Mouse (Mus musculus): ENCODE measurements at regions not wholly inside any gene's neighbourhood (a gene's known extent, or its start where the extent isn't known, plus 50 kb on each side); places are given as distances from the start of the nearest gene placed in this dataset.

DNA sequence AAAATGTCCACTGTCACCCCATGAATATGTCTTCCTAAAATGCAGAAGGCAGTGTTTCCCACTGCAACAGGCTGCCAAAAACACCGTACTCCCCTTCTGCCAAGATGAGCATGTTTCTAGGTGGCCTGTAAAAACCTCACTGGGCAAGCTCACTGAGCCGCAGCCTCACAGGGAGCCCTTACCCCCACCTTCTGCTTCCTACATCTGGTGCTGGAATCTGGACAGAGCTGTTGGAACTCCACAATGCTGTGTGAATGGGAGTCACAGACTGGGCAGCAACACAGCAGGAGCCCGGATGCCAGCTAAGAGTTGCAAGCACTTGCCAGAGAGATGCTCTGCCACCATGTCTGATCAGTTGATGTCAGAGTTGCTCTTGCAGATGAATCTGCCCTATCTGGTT, 230.6 kb downstream of the Cbln4 start:
- Histone ChIP-seq H3K27ac (ENCODE audit: insufficient read depth, low read length) (no peak overlapping the region), H3K4me3 (ENCODE audit: insufficient read depth, low read length) (no peak overlapping the region), H3K4me1 (ENCODE audit: control insufficient read depth, insufficient read depth, low read length) (no peaks in the 10 kb centered on the region)
- TF ChIP-seq POLR2A (IDR thresholded peaks at IDR 0.05; ENCODE audit: low read depth, low read length): no peak
- no peak for TF ChIP-seq CTCF (IDR thresholded peaks at IDR 0.05; ENCODE audit: borderline replicate concordance, insufficient read depth, low read length)

DNA sequence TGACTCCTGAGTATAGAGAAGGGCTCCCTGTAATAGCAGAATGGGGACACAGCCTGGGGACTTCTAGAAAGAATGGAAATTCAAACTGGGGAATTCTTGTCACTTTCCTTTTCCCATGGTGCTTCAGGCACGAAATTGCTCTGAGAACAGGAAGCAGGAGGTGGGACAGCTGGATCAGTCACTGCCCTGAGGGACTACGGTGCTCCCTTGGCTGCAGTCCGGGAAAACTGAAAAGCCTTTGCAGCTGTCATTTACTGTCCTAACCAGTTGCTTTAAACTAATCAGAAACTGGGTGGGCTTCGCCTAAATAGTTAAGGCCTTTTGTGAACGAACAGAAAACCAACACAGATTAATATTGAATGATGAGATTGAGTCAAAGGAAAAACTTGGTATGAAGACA, 237.9 kb downstream of the Cbln4 start:
- no peaks in the 10 kb centered on the region for H3K4me1 ChIP-seq (ENCODE audit: control insufficient read depth, insufficient read depth, low read length)
- no peak for TF ChIP-seq CTCF (IDR thresholded peaks at IDR 0.05; ENCODE audit: borderline replicate concordance, insufficient read depth, low read length)
- H3K27ac ChIP-seq (ENCODE audit: insufficient read depth, low read length): no peak overlapping the region
- H3K4me3 ChIP-seq (ENCODE audit: insufficient read depth, low read length): no peak overlapping the region

DNA sequence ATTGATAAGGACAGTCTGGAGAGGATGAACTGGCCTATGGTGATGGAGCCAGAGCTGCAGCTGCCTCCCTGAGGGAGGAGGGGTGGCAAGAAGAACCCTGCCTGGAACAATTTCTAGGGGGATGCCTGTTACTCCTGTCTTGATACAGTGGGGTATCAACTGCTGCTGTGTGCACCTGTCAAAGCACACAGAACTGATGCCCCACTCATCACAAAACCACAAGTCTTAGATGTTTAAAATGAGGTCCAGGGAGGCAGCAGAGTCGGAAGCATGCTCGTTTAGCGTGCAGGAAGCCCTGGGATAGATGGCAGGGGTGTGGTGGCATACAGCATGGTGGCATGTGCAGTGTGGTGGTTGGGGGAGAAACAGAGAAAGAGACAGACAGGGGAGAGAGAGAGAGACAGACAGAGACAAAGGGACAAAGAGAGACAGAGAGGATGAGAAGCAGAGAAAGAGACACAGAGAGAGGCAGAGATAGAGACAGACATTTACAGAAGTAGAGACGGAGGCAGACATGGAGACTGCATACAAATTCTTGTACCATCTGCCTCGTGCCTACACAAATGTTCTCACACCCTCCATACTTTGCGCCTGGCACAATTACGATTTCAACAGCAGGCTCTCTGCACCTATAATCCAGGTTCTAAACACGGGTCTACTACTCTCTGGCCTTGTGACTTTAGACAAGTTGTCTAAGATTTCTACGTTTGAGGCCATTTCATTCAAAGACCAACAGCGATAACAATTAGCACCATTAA, 242.6 kb downstream of the Cbln4 start:
- Histone ChIP-seq H3K4me1 (ENCODE audit: control insufficient read depth, insufficient read depth, low read length) (no peaks in the 10 kb centered on the region), H3K27ac (ENCODE audit: insufficient read depth, low read length) (no peak overlapping the region), H3K4me3 (ENCODE audit: insufficient read depth, low read length) (no peak overlapping the region)
- TF ChIP-seq CTCF (IDR thresholded peaks at IDR 0.05; ENCODE audit: borderline replicate concordance, insufficient read depth, low read length) (no peak), POLR2A (IDR thresholded peaks at IDR 0.05; ENCODE audit: low read depth, low read length) (no peak)

GRCm38 (mm10) chr2:171799351-171799750, 243.9 kb downstream of the Cbln4 start:
- Histone ChIP-seq H3K4me1 (ENCODE audit: control insufficient read depth, insufficient read depth, low read length) (no peaks in the 10 kb centered on the region), H3K27ac (ENCODE audit: insufficient read depth, low read length) (no peak overlapping the region), H3K4me3 (ENCODE audit: insufficient read depth, low read length) (no peak overlapping the region)
- TF ChIP-seq CTCF (IDR thresholded peaks at IDR 0.05; ENCODE audit: borderline replicate concordance, insufficient read depth, low read length) (no peak), POLR2A (IDR thresholded peaks at IDR 0.05; ENCODE audit: low read depth, low read length) (no peak)

GRCm38 (mm10) chr2:171790686-171791085, 252.6 kb downstream of the Cbln4 start:
- no peak overlapping the region for H3K4me3 ChIP-seq (ENCODE audit: insufficient read depth, low read length)
- H3K27ac ChIP-seq (ENCODE audit: insufficient read depth, low read length): no peak overlapping the region
- H3K4me1 ChIP-seq (ENCODE audit: control insufficient read depth, insufficient read depth, low read length): no peaks in the 10 kb centered on the region
- TF ChIP-seq POLR2A (IDR thresholded peaks at IDR 0.05; ENCODE audit: low read depth, low read length) (no peak), CTCF (IDR thresholded peaks at IDR 0.05; ENCODE audit: borderline replicate concordance, insufficient read depth, low read length) (no peak)

- TF ChIP-seq CTCF (IDR thresholded peaks at IDR 0.05; ENCODE audit: borderline replicate concordance, insufficient read depth, low read length) (no peak), POLR2A (IDR thresholded peaks at IDR 0.05; ENCODE audit: low read depth, low read length) (no peak)
- no peak overlapping the region for H3K27ac ChIP-seq (ENCODE audit: insufficient read depth, low read length)
- H3K4me1 ChIP-seq (ENCODE audit: control insufficient read depth, insufficient read depth, low read length): no peaks in the 10 kb centered on the region
- no peak overlapping the region for H3K4me3 ChIP-seq (ENCODE audit: insufficient read depth, low read length)
These were observed 276.9 kb downstream of the Cbln4 start for GRCm38 (mm10) chr2:171766193-171766930.

DNA sequence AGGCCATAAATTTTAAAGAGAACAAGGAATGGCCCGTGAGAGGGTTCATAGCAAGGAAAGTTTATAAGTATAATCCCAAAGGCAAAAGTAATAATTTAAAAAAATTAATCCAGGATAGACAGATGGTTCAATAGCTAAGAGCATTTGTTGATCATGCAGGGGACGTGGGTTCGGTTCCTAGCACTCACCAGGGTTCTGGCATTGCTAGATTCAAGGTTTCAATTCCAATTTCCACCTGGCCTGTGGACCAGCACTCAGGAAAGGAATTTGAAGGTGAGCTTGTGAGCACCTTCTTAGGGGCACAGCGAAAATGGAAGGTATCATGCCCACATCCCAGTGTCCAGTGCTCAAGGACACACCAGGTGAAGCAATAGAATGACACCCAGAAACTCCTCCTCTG, 278.2 kb downstream of the Cbln4 start:
- TF ChIP-seq POLR2A (IDR thresholded peaks at IDR 0.05; ENCODE audit: low read depth, low read length): no peak
- Histone ChIP-seq H3K27ac (ENCODE audit: insufficient read depth, low read length) (no peak overlapping the region), H3K4me3 (ENCODE audit: insufficient read depth, low read length) (no peak overlapping the region), H3K4me1 (ENCODE audit: control insufficient read depth, insufficient read depth, low read length) (no peaks in the 10 kb centered on the region)

DNA sequence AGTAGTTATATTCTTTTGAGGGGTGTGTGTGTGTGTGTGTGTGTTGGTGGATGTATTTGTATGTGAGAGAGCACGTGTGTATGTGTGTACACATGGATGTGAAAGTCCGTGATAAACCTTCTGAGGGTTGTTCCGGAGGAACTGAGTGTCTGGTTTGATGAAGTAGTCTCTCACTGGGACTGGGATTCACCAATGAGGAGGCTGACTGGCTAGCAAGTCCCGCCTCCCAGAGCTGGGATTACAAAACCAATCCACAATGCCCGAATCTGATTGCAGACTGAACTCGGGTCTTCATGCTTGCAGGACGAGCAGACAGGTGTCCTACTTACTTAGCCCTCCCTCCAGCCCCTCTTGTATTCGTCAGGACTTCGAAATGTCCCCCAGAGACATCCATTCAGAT, 289.8 kb downstream of the Cbln4 start:
- no peaks in the 10 kb centered on the region for H3K4me1 ChIP-seq (ENCODE audit: control insufficient read depth, insufficient read depth, low read length)
- H3K27ac ChIP-seq (ENCODE audit: insufficient read depth, low read length): no peak overlapping the region
- H3K4me3 ChIP-seq (ENCODE audit: insufficient read depth, low read length): no peak overlapping the region
- no peak for TF ChIP-seq CTCF (IDR thresholded peaks at IDR 0.05; ENCODE audit: borderline replicate concordance, insufficient read depth, low read length)
- TF ChIP-seq POLR2A (IDR thresholded peaks at IDR 0.05; ENCODE audit: low read depth, low read length): no peak

DNA sequence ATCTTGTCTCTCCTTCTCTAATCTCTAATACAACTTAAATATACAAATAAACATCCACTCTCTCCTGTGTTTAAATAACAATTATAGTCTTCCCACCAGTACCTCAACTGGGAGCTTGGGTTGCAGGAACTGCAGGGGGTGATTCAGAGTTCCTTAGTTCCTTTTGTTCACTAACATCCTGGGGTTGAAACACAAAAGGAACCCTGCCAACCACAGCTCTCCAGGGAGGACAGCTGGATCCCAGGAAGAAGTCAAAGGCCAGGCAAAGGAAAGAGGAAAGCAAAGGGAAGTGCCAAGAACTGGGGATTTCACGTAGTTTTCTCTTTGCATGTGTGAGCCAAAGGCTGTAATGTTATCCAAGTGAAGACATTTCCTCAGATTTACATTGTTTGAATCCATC, 296.1 kb downstream of the Cbln4 start:
- H3K4me3 ChIP-seq (ENCODE audit: insufficient read depth, low read length): no peak overlapping the region
- H3K27ac ChIP-seq (ENCODE audit: insufficient read depth, low read length): no peak overlapping the region
- TF ChIP-seq POLR2A (IDR thresholded peaks at IDR 0.05; ENCODE audit: low read depth, low read length) (no peak), CTCF (IDR thresholded peaks at IDR 0.05; ENCODE audit: borderline replicate concordance, insufficient read depth, low read length) (no peak)
- no peaks in the 10 kb centered on the region for H3K4me1 ChIP-seq (ENCODE audit: control insufficient read depth, insufficient read depth, low read length)

GRCm38 (mm10) chr2:171743111-171743510, 300.2 kb downstream of the Cbln4 start:
- H3K27ac ChIP-seq (ENCODE audit: insufficient read depth, low read length): no peak overlapping the region
- no peaks in the 10 kb centered on the region for H3K4me1 ChIP-seq (ENCODE audit: control insufficient read depth, insufficient read depth, low read length)
- no peak overlapping the region for H3K4me3 ChIP-seq (ENCODE audit: insufficient read depth, low read length)
- TF ChIP-seq CTCF (IDR thresholded peaks at IDR 0.05; ENCODE audit: borderline replicate concordance, insufficient read depth, low read length) (no peak), POLR2A (IDR thresholded peaks at IDR 0.05; ENCODE audit: low read depth, low read length) (no peak)
